Mouse (Mus musculus) mammary gland, adult 2 months (tissue): Measurements from ENCODE around the gene Ntm. TPM values are rescaled to one million over a fixed set of nuclear protein-coding genes. Genes with fewer than 3 reads are reported as not detected.

Source experiments
- polyA plus RNA-seq: library from polyadenylated mRNA; depleted of rRNA; stranded (reverse); fragments of >200 nt; gene quantifications from 2 replicates; pipeline ENCODE4 v1.2.3, GENCODE M21; 2012; ENCODE audit warnings: low replicate concordance; rRNA removed

Gene Ntm
- 0.33 and 0.53 TPM in 2 replicates for polyA plus RNA-seq

GRCm38 (mm10) chr9:29962978-29963377 lies at the start of gene Ntm:
Ntm (minus strand) TSS chr9:29963141.

